Comparison of ENCODE assay signal across 8 mouse cellular contexts in the genomic region with DNA sequence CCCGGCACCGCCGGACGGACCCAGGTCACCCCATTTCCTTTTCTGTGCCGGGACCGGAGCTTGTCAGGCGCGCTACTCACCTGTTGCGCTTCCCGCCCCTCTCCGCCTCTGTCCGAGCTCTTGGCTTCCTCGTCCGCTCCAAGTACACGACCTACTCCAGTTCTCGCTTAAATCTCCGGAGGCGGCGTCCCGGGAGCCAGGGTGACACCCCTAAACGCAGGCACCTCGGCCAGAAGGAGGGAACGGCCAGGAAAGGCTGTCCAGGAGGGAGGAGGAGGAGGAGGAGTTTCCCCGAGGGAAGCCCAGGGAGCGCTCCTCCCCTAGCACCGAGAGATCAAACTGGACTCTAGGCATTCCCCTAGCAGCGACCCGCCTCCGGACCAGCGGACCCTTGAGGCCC. TPM values are rescaled to one million over a fixed set of nuclear protein-coding genes. Genes with fewer than 3 reads are reported as not detected.
DNase-seq lines count a peak whose midpoint lies in the region; ATAC-seq and TF ChIP-seq lines count a peak whose summit lies in the region.

A gene (minus strand): TSS at position 257 of the 400 bp plus-strand sequence.

- H3K36me3 ChIP-seq in E14TG2a.4 (ENCODE audit: insufficient read depth, low read length) = no peaks in the 10 kb centered on the region
- H3K36me3 ChIP-seq in limb, embryonic 10.5 days = no peaks in the 10 kb centered on the region
- no peaks in the 10 kb centered on the region for H3K36me3 ChIP-seq in midbrain, embryonic 12.5 days

- H3K9me3 ChIP-seq in E14TG2a.4 (ENCODE audit: low read length) = no peaks in the 10 kb centered on the region
- no peaks in the 10 kb centered on the region for H3K9me3 ChIP-seq in limb, embryonic 10.5 days (replicated peaks)
- H3K9me3 ChIP-seq in midbrain, embryonic 12.5 days = no peaks in the 10 kb centered on the region

- TF ChIP-seq CTCF in E14TG2a.4 (conservative IDR thresholded peaks at IDR 0.05; ENCODE audit: low read length) = no peak

- no peak within 1 kb of the TSS for H3K27ac ChIP-seq in limb, embryonic 10.5 days
- no peak within 1 kb of the TSS for H3K27ac ChIP-seq in midbrain, embryonic 12.5 days (replicated peaks)

- under 1% methylated on average over 30 of the region's 30 CpGs for WGBS in limb, embryonic 10.5 days
- WGBS in midbrain, embryonic 12.5 days = under 1% methylated on average over 27 of the region's 30 CpGs

- no peak within 1 kb of the TSS for H3K9ac ChIP-seq in midbrain, embryonic 12.5 days (replicated peaks)

- DNase-seq in adrenal gland, postnatal 25 days = peak; percentile 27
- peak; percentile 6 for DNase-seq in heart, postnatal 4 days
- DNase-seq in limb, embryonic 10.5 days (ENCODE audit: low spot score) = no peak
- peak; percentile 88 for DNase-seq in urinary bladder, postnatal 14 days (ENCODE audit: low spot score)
- DNase-seq in frontal cortex, postnatal 36 days (ENCODE audit: low spot score in 2 of 2) = no peak
- no peak for DNase-seq in layer of hippocampus, adult 8-10 months (ENCODE audit: low spot score in 2 of 2)

- peak within 1 kb of the TSS; percentile 68 for H3K4me3 ChIP-seq in E14TG2a.4 (replicated peaks; ENCODE audit: low read length)
- H3K4me3 ChIP-seq in limb, embryonic 10.5 days = peak within 1 kb of the TSS; percentile 42
- peak within 1 kb of the TSS; percentile 32 for H3K4me3 ChIP-seq in midbrain, embryonic 12.5 days

- peaks cover 18% of the 10 kb centered on the region for H3K4me1 ChIP-seq in E14TG2a.4 (replicated peaks; ENCODE audit: low read depth, low read length)
- peaks cover 12% of the 10 kb centered on the region for H3K4me1 ChIP-seq in limb, embryonic 10.5 days
- H3K4me1 ChIP-seq in midbrain, embryonic 12.5 days = peaks cover 14% of the 10 kb centered on the region

- peaks cover 54% of the 10 kb centered on the region for H3K27me3 ChIP-seq in E14TG2a.4 (ENCODE audit: insufficient read depth, low read length)
- peaks cover 65% of the 10 kb centered on the region for H3K27me3 ChIP-seq in limb, embryonic 10.5 days (ENCODE audit: low read depth, poor library complexity, severe bottlenecking)
- peaks cover 46% of the 10 kb centered on the region for H3K27me3 ChIP-seq in midbrain, embryonic 12.5 days

- H3K4me2 ChIP-seq in midbrain, embryonic 12.5 days (replicated peaks) = peak within 1 kb of the TSS; percentile 54

- ATAC-seq in midbrain, embryonic 12.5 days (ENCODE audit: low FRiP score, low read depth) = no peak

RNA-seq across cellular contexts. Expression of the gene that starts here (rescaled TPM):
- total RNA-seq in adrenal gland, postnatal 25 days (2021) = not detected in 2 replicates
- total RNA-seq in heart, postnatal 4 days (2021) = not detected
- polyA plus RNA-seq in limb, embryonic 10.5 days (2016; fragmentation: Nextera tagmentation; extraction: Ambion mirVana) = 0.13 and 0.39 TPM in 2 replicates
- 0.48 and 0.55 TPM in 2 replicates for polyA plus RNA-seq in midbrain, embryonic 12.5 days (2016; fragmentation: Nextera tagmentation; extraction: Ambion mirVana)
- not detected for total RNA-seq in layer of hippocampus, adult 8-10 months (2022)

Comparison
In these comparisons a context has a peak if more than half of its experiments do, and no peak if none do; other contexts are left out.
1. Peak in DNase-seq in adrenal gland, postnatal 25 days; RNA of the gene not detected or under 1 TPM.
2. Peak in DNase-seq in heart, postnatal 4 days; RNA of the gene not detected or under 1 TPM.